ENCODE assay signal across 8 mouse cellular contexts in the genomic region with DNA sequence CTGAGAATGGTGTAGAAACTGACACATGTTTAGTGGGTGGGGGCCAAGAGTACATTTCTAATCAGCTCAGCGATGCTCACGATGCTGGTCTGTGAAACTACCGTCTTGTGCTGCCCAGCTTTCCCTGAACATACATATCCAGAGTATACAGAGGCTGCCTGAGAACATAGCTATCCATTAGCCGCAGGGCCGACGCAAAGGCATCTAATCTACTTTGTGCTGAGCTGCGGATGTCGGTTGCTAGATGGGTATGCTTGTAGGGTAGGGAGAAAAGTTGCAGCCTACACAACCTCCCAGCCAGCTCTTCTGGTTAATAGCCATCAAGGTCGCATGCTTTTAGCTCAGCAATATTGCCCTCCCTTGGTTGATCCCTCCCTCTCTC. TPM values are rescaled to one million over a fixed set of nuclear protein-coding genes. Genes with fewer than 3 reads are reported as not detected.
DNase-seq lines count a peak whose midpoint lies in the region; ATAC-seq and TF ChIP-seq lines count a peak whose summit lies in the region.

No protein-coding gene starts in this region.

- H3K27me3 ChIP-seq in heart, embryonic 15.5 days = peaks cover 46% of the 10 kb centered on the region
- peaks cover 5% of the 10 kb centered on the region for H3K27me3 ChIP-seq in forebrain, embryonic 16.5 days (replicated peaks; ENCODE audit: control insufficient read depth, insufficient read depth, low read length)
- peaks cover 11% of the 10 kb centered on the region; the same call in 1 of the 2 replicates for H3K27me3 ChIP-seq in midbrain, embryonic 14.5 days (ENCODE audit: control insufficient read depth, insufficient read depth, low read length)

- H3K4me2 ChIP-seq in heart, embryonic 15.5 days = peak overlapping the region; percentile 80
- H3K4me2 ChIP-seq in forebrain, embryonic 16.5 days (ENCODE audit: low read length) = peak overlapping the region; percentile 97
- H3K4me2 ChIP-seq in midbrain, embryonic 14.5 days (ENCODE audit: low read length) = peak overlapping the region; percentile 93

- 40% methylated on average over 9 of the region's 9 CpGs for WGBS in heart, embryonic 15.5 days
- WGBS in forebrain, embryonic 16.5 days = 57% methylated on average over 9 of the region's 9 CpGs
- 48% methylated on average over 9 of the region's 9 CpGs for WGBS in midbrain, embryonic 14.5 days

- no peaks in the 10 kb centered on the region for H3K36me3 ChIP-seq in heart, embryonic 15.5 days
- no peaks in the 10 kb centered on the region for H3K36me3 ChIP-seq in forebrain, embryonic 16.5 days (ENCODE audit: control insufficient read depth, insufficient read depth)
- H3K36me3 ChIP-seq in midbrain, embryonic 14.5 days (ENCODE audit: control insufficient read depth, insufficient read depth, low read length) = no peaks in the 10 kb centered on the region

- H3K4me3 ChIP-seq in heart, embryonic 15.5 days = peak overlapping the region; percentile 46; the same call in 1 of the 2 replicates
- H3K4me3 ChIP-seq in forebrain, embryonic 16.5 days (replicated peaks; ENCODE audit: low read length) = peak overlapping the region; percentile 54
- peak overlapping the region; percentile 39 for H3K4me3 ChIP-seq in midbrain, embryonic 14.5 days (replicated peaks; ENCODE audit: low read depth, low read length)

- no peak for TF ChIP-seq CTCF in brain, embryonic 14.5 days (IDR thresholded peaks at IDR 0.05; ENCODE audit: borderline replicate concordance, extremely low read depth, insufficient read depth, insufficient read length)

- TF ChIP-seq POLR2A in brain, embryonic 14.5 days (IDR thresholded peaks at IDR 0.05; ENCODE audit: borderline replicate concordance, extremely low read depth, insufficient read depth, insufficient read length, poor library complexity, severe bottlenecking) = no peak

- peaks cover 22% of the 10 kb centered on the region for H3K4me1 ChIP-seq in heart, embryonic 15.5 days (replicated peaks)
- peaks cover 10% of the 10 kb centered on the region for H3K4me1 ChIP-seq in forebrain, embryonic 16.5 days (replicated peaks; ENCODE audit: control insufficient read depth, insufficient read depth, low read length)
- peaks cover 12% of the 10 kb centered on the region for H3K4me1 ChIP-seq in midbrain, embryonic 14.5 days (ENCODE audit: control insufficient read depth, insufficient read depth, low read length)

- ATAC-seq in heart, embryonic 15.5 days (replicated peaks; ENCODE audit: insufficient number of reproducible peaks, insufficient read depth, low FRiP score, low read depth) = no peak
- no peak for ATAC-seq in forebrain, embryonic 16.5 days
- no peak; the same call in 1 of the 2 replicates for ATAC-seq in midbrain, embryonic 14.5 days (ENCODE audit: low FRiP score, low TSS enrichment)

- no peak overlapping the region for H3K9ac ChIP-seq in heart, embryonic 15.5 days
- H3K9ac ChIP-seq in forebrain, embryonic 16.5 days (replicated peaks; ENCODE audit: low read depth, low read length) = no peak overlapping the region
- H3K9ac ChIP-seq in midbrain, embryonic 14.5 days (replicated peaks; ENCODE audit: low read length) = peak overlapping the region; percentile 49; the same call in 1 of the 2 replicates

- no peaks in the 10 kb centered on the region for H3K9me3 ChIP-seq in heart, embryonic 15.5 days (replicated peaks)
- no peaks in the 10 kb centered on the region for H3K9me3 ChIP-seq in forebrain, embryonic 16.5 days (ENCODE audit: control insufficient read depth, low read length)
- no peaks in the 10 kb centered on the region for H3K9me3 ChIP-seq in midbrain, embryonic 14.5 days (ENCODE audit: control insufficient read depth, low read length)

- no peak overlapping the region for H3K27ac ChIP-seq in heart, embryonic 15.5 days
- H3K27ac ChIP-seq in forebrain, embryonic 16.5 days (ENCODE audit: low read length) = no peak overlapping the region
- no peak overlapping the region for H3K27ac ChIP-seq in midbrain, embryonic 14.5 days (replicated peaks; ENCODE audit: low read depth, low read length)

- DNase-seq in heart, postnatal 36 days = no peak
- DNase-seq in brain, embryonic 14.5 days (ENCODE audit: low read depth) = peak; percentile 31
- DNase-seq in midbrain, embryonic 14.5 days = peak; percentile 30
- DNase-seq in testis, postnatal 10 days (ENCODE audit: low spot score) = no peak
- no peak for DNase-seq in layer of hippocampus, postnatal 14 days (ENCODE audit: low spot score in 2 of 2)
- no peak for DNase-seq in spleen, postnatal 14 days (ENCODE audit: low spot score in 2 of 2)

- intact Hi-C loops in heart, postnatal 36 days (cut with DNase I) = loop anchor here (5.0 kb wide), 1 partner anchor 72 kb away; no protein-coding TSS in a partner anchor

RNA-seq across cellular contexts. Expression of a gene that starts 0.7 kb away (rescaled TPM):
- polyA plus RNA-seq in heart, embryonic 15.5 days (2015; fragmentation: Nextera tagmentation; extraction: Ambion mirVana) = 6.1 and 6.5 TPM in 2 replicates
- 10 to 100 TPM; 38.0 to 48.5 TPM for total RNA-seq in heart, postnatal 36 days (2021)
- polyA plus RNA-seq in brain, embryonic 14.5 days (2012; rRNA removed) = 4.0 and 7.0 TPM in 2 replicates
- 3.4 and 4.1 TPM in 2 replicates for polyA plus RNA-seq in forebrain, embryonic 16.5 days (2015; fragmentation: Nextera tagmentation; extraction: Ambion mirVana)
- polyA plus RNA-seq in midbrain, embryonic 14.5 days (2014; fragmentation: Nextera tagmentation; extraction: Ambion mirVana) = 7.7 and 8.1 TPM in 2 replicates
- total RNA-seq in layer of hippocampus, postnatal 14 days (2021) = 10 to 100 TPM; 48.3 to 57.1 TPM

Comparison
In these comparisons a context has a peak if more than half of its experiments do, and no peak if none do; other contexts are left out.
1. DNase-seq: peak in brain, embryonic 14.5 days (single experiment) and midbrain, embryonic 14.5 days (single experiment); none in heart, postnatal 36 days (0 of 2), testis, postnatal 10 days (single experiment), layer of hippocampus, postnatal 14 days (0 of 2) and spleen, postnatal 14 days (0 of 2).
2. Peak in every context shown above with its lines, with median percentiles within 50 percentile points of each other: H3K4me2 ChIP-seq and H3K4me3 ChIP-seq.